Mouse (Mus musculus) lung, adult 2 months (tissue): ENCODE results near the gene Olfr701.

Experiments
- CTCF ChIP-seq: fragments of 200-500 bp; IDR thresholded peaks from 2 replicates; pipeline ENCODE4 v1.5.1; 2011; ENCODE audit warnings: mild to moderate bottlenecking, low read length, control low read depth; ENCODE audit not compliant: insufficient read depth
- POLR2A ChIP-seq: fragments of 200-500 bp; IDR thresholded peaks from 2 replicates; pipeline ENCODE4 v1.6.1; 2011; ENCODE audit warnings: low read depth, mild to moderate bottlenecking, control low read depth, low read length, borderline replicate concordance; ENCODE audit errors: extremely low read depth

- TF ChIP-seq CTCF (no peak), POLR2A (no peak)
These were observed 29.1 kb downstream of the Olfr701 start, which contains the start of gene Olfr703 for GRCm38 (mm10) chr7:106843060-106843459.
